Mouse (Mus musculus): ENCODE measurements around the gene Rnf19b.

Rnf19b gene

GRCm38 (mm10) chr4:129034706-129035660 lies 23.1 kb upstream of the Rnf19b start:
- peak; percentile 26 to 31 for DNase-seq (ENCODE audit: low spot score in 2 of 2)

DNA sequence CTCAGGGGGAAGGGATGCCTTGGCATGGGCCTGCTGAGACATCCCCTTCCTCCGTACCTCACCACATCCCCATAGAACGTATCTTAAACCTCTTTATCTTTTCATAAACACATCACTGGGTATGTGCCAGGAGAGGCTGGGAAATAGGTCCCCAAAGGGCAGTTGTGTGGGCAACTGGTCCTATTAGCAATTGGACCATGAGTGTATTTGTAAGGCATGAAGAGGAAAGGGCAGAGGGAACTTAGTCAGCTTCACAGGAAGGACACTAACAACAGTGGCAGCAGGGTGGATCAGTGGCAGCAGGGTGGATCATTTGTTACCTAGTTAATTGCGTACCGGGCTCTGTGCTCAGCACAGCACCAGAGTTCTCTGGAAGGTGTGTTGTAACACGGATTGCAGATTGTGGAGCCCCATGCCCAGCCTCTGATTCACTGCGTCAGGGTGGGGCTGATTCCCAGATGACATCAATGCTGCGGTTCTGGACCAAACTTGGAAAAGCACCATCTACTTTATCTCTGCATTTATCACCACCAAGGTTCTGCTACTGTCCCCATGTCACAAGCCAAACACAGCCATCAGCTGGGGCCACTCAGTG lies 22.1 kb upstream of the Rnf19b start:
- no peak for DNase-seq (ENCODE audit: low spot score in 2 of 2)

DNA sequence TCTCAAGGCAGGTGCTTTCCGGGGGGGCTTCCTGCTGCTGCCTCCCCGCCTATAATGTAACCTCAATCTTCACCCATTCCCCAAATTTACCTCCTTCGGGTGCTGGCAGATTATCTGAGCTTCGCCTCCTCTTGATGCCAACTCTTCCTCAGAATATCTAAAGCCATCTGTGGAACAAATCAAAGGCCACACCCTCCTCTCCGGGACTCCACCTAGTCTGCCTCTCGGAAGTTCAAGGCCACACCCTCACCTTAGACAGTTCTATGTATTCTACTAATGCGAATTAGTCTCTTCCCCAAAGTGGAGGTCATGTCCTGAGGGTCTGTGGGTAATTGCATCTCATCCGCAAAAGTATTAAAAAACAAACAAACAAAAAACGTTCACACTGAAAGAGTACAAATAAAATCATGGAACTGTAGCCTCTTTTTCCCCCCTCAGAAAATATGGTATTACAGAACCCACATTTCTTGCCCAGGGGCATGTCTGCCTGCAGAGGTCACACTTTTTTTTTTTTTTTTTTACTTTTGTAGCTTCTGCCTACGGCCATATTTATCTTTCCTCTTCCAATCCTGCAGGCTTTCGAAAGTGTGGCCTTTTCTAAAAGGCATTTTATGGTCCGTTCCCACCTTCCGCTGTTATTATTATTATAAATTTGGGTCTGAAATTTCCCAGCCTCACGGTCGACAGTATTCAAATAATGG lies 10.2 kb upstream of the Rnf19b start:
- no peak for DNase-seq (ENCODE audit: low spot score in 2 of 2)

GRCm38 (mm10) chr4:129048501-129049305 lies 9.4 kb upstream of the Rnf19b start:
- DNase-seq (ENCODE audit: low spot score in 2 of 2) = no peak

DNA sequence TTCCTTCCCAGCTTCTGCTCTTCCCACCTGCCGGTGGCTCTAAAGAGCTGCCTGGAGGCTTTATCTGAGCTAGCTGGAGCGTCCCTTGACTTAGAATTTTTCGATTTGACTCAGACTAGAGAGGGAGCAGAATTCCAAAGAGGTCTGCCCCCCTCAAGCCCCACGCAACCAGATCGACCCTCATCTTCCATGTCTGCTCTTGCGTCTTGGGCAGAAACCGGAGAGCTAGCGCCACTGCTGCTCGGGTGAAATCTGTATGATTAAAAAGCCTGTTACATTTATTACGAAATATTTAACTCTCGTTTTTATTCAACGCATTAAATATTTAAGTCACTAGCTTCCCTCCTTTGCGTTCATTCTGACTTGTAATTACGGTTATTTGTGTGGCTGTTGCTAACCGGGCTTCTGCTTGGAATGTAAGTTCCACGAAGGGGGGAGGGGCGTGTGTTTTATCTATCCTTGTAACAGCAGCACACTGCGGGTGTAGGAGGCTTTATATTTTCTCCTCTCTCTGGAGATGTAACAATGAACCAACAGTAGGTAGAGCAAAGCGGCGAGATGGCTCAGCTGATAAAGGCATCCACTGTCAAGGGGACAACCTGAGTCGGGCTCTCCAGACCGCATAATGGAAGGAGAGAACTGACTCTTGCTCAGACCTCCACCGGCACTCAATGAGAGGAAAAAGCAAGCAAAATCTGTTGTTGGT lies 8.6 kb upstream of the Rnf19b start:
- DNase-seq (ENCODE audit: low spot score in 2 of 2) = no peak

DNA sequence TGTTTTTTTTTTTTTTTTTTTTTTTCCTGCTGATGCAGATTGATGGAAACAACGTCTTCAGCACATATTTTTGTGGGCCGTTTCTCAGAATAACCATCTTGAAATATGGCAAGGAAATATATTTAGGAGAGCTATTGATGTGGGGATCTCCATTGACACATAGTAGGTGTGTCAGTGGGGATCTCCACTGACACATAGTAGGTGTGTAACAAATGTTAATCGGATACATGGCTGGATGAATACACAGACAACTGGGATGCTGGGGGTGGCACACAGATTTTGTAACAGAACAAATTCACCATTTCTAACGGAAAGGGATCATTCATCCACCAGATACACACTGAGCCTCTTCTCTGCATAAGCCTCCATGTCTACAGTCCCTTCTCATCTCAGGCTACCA lies 7.7 kb upstream of the Rnf19b start:
- DNase-seq (ENCODE audit: low spot score in 2 of 2) = no peak

GRCm38 (mm10) chr4:129050901-129051417 lies 7.1 kb upstream of the Rnf19b start:
- DNase-seq (ENCODE audit: low spot score in 2 of 2) = no peak

DNA sequence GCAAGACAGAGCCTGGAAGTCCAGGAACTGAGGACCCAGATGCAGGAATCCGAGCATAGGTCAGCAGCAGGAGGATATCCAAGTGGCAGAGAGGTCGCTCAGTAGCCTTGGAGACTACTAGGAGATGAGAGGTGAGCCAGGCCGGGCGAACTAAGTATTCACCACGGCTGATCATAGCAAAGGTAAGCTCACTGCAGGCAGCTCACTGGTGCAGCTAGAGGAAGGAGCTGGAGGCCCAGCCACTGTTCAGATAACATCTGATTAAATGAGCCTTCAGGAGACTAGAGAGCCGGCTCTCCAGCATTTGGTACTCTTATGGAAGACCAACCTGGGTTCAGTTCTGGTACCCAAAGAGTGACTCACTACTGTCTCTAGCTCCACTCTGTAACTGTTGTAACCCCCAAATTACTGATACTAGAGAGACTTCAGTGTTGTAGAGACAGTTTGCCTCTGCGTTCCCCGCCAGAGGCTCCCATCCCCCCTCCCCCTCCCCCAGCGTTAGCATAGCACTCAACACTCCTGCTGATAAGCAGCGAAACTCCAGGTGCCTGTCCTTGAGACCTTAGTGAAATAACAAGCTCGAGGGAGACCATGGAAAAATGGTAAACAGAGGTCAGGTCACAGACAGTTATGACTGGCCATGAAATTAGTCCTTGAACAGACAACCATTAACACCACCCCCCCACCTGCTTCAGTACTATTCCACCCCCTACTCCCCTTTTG lies 6.4 kb upstream of the Rnf19b start:
- DNase-seq (ENCODE audit: low spot score in 2 of 2) = no peak

- DNase-seq (ENCODE audit: low spot score in 2 of 2) = no peak
These were observed 3.3 kb upstream of the Rnf19b start for GRCm38 (mm10) chr4:129054757-129055156.

DNA sequence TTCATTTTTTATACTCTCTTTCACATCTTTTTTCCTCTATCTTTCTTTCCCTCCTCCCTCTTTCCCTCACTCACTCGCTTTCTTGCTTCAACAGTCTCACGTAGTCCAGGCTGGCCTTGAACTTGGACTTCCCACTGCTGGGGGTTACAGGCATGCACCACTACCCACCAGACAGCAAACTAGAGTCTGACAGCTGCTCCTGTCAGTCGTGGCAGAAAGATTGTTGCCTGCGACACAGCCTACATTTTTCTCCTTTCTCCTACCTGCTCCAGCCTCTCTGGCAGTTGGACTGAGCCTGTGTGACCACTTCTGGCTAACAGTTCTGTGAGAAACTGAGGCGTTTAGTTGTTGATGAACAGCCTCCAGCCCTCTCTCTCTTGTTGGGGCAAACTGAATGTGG lies 2.5 kb upstream of the Rnf19b start:
- DNase-seq (ENCODE audit: low spot score in 2 of 2) = no peak

DNA sequence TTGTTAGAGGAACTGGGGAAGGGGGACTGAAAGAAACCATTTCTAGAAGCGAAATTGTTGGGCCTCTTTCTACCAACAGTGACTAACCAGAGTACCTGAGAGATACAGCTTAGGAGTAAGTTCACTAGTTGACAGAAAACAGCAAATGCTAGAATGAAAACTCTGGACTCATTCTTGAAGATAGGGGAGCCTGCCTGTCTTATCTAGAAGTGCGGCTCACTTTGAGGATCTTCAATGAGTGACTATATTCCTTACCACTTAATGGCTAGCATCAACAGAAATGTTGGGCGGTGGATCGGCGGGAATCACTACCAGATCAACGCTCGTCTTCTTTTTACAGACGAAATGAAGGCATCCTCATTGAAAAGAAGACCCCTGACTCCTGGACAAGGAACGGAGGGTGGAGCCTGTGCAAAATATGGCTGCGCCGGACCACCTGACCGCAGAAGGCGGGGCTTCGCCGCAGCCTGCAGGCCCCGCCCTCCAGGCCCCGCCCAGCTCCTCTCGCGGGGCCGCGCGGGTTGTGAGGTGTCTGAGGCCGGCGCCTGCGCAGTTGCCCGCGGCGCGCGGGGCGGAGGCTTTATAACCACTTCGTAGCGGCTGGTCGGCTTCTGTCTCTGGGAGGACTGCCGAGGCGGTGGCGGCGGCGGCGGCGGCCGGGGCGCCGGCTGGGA lies 401 bp upstream of the Rnf19b start:
- DNase-seq (ENCODE audit: low spot score in 2 of 2) = peak; percentile 94 to 97

DNA sequence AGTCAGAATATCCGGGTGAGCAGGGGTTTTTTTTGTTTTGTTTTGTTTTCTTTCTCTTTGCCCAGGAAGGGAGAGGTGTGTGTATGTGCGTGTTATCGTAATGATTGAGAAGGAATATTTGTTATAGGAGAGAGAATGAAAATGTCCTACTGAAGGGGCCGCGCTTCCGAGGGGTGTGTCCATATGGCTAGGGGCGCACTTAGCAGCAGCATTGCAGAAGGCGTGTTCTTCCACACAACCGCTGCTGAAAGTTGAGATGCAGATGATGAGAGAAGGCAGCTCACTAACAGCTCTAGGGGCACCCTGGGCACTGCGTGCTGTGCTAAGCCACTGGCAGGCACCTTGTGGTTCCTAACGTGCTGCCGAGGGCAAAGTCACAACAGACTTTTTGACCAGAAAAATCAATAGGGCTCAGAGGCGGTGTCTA lies 1.1 kb downstream of the Rnf19b start:
- no peak for DNase-seq (ENCODE audit: low spot score in 2 of 2)

DNA sequence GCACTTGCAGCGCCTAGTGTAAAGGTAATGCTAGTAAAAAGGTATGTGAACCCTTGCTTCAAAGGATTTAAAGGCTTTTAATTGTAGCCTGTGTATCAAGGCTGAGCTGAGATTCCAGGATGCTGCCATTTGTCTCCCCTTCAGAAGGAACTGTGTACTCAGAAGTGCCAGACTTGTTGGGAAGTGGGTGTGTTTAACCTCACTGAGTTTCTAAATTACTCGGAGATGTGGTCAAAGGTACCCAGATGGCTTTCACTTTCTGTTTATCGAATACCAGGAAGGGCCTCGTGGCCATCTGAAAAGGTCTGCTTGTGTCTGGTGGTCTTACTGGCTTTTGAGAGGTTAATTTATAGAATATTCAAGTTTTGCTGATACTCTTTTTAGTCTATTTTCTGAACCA lies 1.9 kb downstream of the Rnf19b start:
- no peak for DNase-seq (ENCODE audit: low spot score in 2 of 2)

DNA sequence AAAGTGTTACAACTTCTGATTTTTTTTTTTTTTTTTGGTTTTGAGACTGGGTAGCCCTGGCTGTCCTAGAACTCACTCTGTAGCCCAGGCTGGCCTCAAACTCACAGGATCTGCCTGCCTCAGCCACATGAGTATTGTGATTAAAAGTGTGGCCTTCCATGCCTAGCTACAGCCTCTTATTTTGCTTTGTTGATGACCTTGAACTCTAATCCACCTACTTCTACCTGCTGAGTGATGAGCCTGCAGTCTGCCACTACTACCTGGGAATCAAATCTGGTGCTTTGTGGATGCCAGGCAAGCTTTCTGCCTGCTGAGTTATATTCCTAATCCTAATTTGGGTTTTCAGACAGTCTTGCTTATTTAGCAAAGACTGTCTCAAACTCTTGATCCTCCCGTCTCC lies 3.4 kb downstream of the Rnf19b start:
- no peak for DNase-seq (ENCODE audit: low spot score in 2 of 2)

- DNase-seq (ENCODE audit: low spot score in 2 of 2) = no peak
These were observed 4.4 kb downstream of the Rnf19b start for GRCm38 (mm10) chr4:129062281-129063075.

DNA sequence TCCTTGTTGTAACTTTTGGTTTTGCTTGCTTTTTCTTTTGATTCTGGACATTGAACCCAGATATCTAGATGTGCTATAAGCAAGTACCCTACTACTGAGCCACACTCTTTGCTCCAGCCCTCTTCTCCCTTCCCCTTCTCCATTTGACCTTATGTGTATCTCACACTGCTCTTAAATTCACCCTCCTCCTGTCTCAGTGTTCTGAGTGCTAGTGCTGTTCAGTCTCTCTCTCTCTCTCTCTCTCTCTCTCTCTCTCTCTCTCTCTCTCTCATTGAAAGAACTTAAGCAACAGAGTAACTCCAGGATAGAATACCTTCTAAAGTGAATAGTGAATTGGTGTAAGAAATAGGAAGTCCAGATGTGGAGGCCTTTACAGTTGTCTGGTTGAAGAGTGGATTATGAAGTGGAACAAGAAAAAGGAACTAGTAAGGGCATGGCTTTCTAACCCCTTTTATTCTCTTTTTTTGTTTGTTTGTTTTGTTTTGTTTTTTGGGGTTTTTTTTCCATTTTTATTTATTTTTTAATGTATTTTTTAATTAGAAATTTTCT lies 7.7 kb downstream of the Rnf19b start:
- DNase-seq (ENCODE audit: low spot score in 2 of 2) = no peak

DNA sequence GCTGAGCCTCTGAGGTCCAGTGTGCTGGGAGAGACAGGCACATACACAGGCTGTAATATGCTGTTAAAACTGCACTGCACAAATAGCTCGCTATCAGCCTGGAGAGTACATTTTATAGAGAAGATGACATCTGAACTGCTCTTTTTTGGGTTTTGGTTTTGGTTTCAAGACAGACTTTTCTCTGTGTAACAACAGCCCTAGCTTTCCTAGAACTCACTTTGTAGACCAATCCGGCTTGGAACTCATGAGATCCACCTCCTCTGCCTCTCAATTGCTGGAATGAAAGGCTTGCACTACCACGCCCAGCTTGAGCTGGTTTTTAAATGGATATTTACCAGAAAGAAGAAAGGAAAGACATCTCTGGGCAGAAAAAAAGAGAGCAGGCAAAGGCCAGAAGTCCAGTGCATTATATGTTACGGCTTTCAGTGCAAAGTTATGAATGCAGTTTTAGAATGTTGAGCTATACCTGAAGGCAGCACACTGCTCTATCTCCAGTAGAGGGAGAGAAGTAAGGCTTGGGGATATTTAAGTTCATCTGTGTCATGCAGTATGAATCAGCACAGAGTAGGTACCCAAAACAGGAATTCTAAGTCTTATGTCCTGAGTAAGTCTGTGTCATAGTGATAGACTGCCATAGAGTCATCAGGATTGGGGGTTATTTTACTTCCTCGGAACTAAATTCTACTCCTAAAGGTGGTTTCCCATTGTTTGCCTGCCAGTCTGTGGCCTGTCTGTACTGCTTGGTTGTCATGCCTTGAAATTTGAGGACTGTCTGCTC lies 9.8 kb downstream of the Rnf19b start:
- DNase-seq (ENCODE audit: low spot score in 2 of 2) = no peak

DNA sequence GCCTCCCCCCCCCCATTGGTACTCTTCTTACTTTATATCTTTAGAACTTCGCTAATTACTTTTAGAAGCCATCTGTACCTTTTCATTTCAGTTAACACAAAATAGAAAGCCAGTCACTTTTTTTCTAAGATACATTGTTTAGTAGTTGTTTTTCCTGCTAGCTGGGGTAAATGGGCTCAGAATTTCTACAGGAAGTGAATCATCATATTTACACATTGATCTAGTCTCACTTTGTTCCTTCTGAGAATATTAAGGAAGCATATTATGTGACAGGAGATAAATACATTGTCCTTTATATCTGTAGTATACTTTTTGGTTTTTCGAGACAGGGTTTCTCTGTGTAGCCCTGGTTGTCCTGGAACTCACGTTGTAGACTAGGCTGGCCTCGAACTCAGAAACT lies 10.8 kb downstream of the Rnf19b start:
- DNase-seq (ENCODE audit: low spot score in 2 of 2) = no peak

Measured in spleen, postnatal 14 days (tissue).